Mouse (Mus musculus) neural tube, embryonic 10.5 days (tissue): ENCODE data around the gene Bri3.

ENCODE experiments used
- DNase-seq: peaks from one replicate; pipeline ENCODE4 v3.0.0-alpha.2; 2017; ENCODE audit warnings: low spot score; ENCODE audit errors: extremely low spot score

The Bri3 gene

DNA sequence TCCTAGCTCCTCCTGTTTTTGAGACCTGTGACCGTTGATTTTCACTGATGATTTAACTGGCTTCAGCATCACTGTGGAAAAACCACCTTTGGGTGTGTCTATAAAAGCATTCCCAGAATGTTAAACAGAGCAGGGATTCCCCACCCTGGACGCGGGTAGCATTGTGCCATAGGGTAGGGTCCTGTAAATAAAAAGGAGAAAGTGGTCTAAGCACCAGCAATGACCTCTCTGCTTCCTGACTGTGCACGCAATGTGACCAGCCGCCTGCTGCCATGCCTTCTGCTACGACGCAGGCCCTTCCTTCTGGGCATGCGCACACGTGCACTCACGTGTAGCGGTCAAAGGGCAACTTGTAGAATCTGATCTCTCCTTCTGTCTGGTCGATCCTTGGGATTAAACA, 174.2 kb downstream of the Bri3 start:
- no peak for DNase-seq

GRCm38 (mm10) chr5:144420001-144420400, 175.8 kb downstream of the Bri3 start:
- DNase-seq = no peak

DNA sequence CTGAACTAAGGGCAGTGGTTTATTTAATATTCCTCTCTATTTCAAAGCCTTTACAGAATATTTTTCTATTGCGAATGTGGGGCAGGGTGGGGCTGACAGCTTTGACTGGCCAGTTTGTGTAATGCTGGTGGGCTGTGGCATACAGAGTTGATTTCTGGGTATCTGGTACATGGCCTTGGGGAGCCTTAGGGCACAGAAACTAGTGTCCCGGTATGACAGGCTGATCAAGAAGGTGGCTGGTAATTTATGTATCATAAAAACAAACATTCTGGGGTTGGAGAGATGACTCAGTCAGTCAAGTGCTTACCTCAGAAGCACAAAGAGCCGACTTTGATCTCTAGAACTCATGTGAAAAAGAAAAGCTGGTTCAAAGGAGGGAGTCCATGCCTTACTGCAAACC, 182.5 kb downstream of the Bri3 start:
- DNase-seq = no peak

- no peak for DNase-seq
These were observed 183.6 kb downstream of the Bri3 start for GRCm38 (mm10) chr5:144427861-144428260.

- no peak for DNase-seq
These were observed 187.2 kb downstream of the Bri3 start for GRCm38 (mm10) chr5:144431481-144431880.

GRCm38 (mm10) chr5:144439286-144440040, 195.2 kb downstream of the Bri3 start:
- no peak for DNase-seq

- DNase-seq = no peak
These were observed 197.6 kb downstream of the Bri3 start for GRCm38 (mm10) chr5:144441831-144442271.

GRCm38 (mm10) chr5:144446475-144447225, 202.4 kb downstream of the Bri3 start:
- no peak for DNase-seq

DNA sequence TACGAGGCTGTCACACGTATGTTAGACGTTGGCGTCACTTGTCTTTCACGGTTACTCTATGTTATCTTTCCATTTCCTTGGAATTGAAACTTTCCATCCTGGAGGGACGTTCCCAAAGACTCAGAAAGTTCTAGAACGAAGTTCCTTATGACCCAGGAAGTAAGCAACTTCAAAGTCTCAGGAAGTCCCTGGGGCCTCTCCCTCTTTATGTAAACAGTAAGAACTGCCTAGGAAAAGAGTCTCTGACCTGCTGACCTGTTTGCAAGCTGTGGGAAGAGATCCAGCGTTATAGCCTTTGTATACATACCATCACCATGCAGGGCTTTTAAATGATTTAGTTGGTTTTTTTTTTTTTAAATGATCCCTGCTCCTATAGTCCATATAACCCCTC, 203.0 kb downstream of the Bri3 start:
- no peak for DNase-seq

GRCm38 (mm10) chr5:144447975-144448374, 203.7 kb downstream of the Bri3 start:
- DNase-seq = no peak

- no peak for DNase-seq
These were observed 208.7 kb downstream of the Bri3 start for GRCm38 (mm10) chr5:144452776-144453455.

GRCm38 (mm10) chr5:144457623-144458287, 213.5 kb downstream of the Bri3 start:
- DNase-seq = peak; percentile 42

GRCm38 (mm10) chr5:144466987-144467386, 222.8 kb downstream of the Bri3 start:
- peak; percentile 22 for DNase-seq

DNA sequence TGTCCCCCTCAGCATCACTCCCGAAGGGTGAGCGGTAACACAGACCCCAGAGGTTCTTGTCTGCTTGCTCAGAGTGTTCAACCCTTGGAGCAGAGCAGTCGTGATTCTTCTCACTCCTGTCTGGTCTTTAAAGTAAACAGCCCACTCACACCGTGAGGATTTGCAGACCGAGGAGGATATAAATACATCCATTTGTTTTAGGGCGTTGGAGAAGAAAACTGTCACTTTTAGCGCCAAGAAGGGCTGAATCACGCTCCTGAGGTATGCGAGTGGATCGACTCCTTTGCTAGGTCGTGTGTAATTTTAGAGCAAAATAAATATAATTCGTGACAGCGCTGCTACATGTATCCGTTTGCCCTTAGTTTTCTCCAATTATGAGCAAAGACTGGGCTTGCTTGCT, 228.8 kb downstream of the Bri3 start:
- no peak for DNase-seq

GRCm38 (mm10) chr5:144479677-144480171, 235.5 kb downstream of the Bri3 start:
- no peak for DNase-seq

- DNase-seq = no peak
These were observed 239.6 kb downstream of the Bri3 start for GRCm38 (mm10) chr5:144483659-144484375.

- DNase-seq = no peak
These were observed 247.1 kb downstream of the Bri3 start for GRCm38 (mm10) chr5:144491308-144491707.
